Mouse (Mus musculus): ENCODE measurements around the gene Pam. TPM values are rescaled to one million over a fixed set of nuclear protein-coding genes. Genes with fewer than 3 reads are reported as not detected.

The Pam gene
- polyA plus RNA-seq, 1 experiment from 2014 or later = 30.7 TPM

GRCm38 (mm10) chr1:97877037-97877436, 218.4 kb downstream of the Pam start:
- no peaks in the 10 kb centered on the region for H3K36me3 ChIP-seq
- H3K4me3 ChIP-seq (replicated peaks) = no peak overlapping the region
- no peak overlapping the region for H3K4me2 ChIP-seq
- H3K27me3 ChIP-seq = no peaks in the 10 kb centered on the region
- H3K27ac ChIP-seq = no peak overlapping the region
- no peaks in the 10 kb centered on the region for H3K4me1 ChIP-seq
- H3K9me3 ChIP-seq (replicated peaks) = no peaks in the 10 kb centered on the region
- ATAC-seq (replicated peaks; ENCODE audit: low FRiP score) = no peak
- H3K9ac ChIP-seq = no peak overlapping the region

GRCm38 (mm10) chr1:97873490-97874054, 221.9 kb downstream of the Pam start:
- no peak for ATAC-seq (replicated peaks; ENCODE audit: low FRiP score)
- 91% methylated on average over 2 of the region's 2 CpGs for WGBS
- H3K36me3 ChIP-seq = no peaks in the 10 kb centered on the region
- H3K27me3 ChIP-seq = no peaks in the 10 kb centered on the region
- no peaks in the 10 kb centered on the region for H3K4me1 ChIP-seq
- no peak overlapping the region for H3K4me3 ChIP-seq (replicated peaks)
- H3K9me3 ChIP-seq (replicated peaks) = no peaks in the 10 kb centered on the region
- H3K4me2 ChIP-seq = no peak overlapping the region
- H3K9ac ChIP-seq = no peak overlapping the region
- H3K27ac ChIP-seq = no peak overlapping the region

GRCm38 (mm10) chr1:97872493-97872892, 223.0 kb downstream of the Pam start:
- H3K9ac ChIP-seq = no peak overlapping the region
- H3K4me3 ChIP-seq (replicated peaks) = no peak overlapping the region
- H3K4me2 ChIP-seq = no peak overlapping the region
- H3K27me3 ChIP-seq = no peaks in the 10 kb centered on the region
- H3K36me3 ChIP-seq = no peaks in the 10 kb centered on the region
- no peaks in the 10 kb centered on the region for H3K9me3 ChIP-seq (replicated peaks)
- ATAC-seq (replicated peaks; ENCODE audit: low FRiP score) = peak; percentile 62; the same call in 1 of the 2 replicates
- no peaks in the 10 kb centered on the region for H3K4me1 ChIP-seq
- 26% methylated on average over 5 of the region's 5 CpGs for WGBS
- no peak overlapping the region for H3K27ac ChIP-seq

- 79% methylated on average over 2 of the region's 2 CpGs for WGBS
- no peak for ATAC-seq (replicated peaks; ENCODE audit: low FRiP score)
These were observed 223.4 kb downstream of the Pam start for GRCm38 (mm10) chr1:97872072-97872471.

GRCm38 (mm10) chr1:97864135-97864534, 231.3 kb downstream of the Pam start:
- H3K27ac ChIP-seq = no peak overlapping the region
- H3K4me3 ChIP-seq (replicated peaks) = no peak overlapping the region
- WGBS = 94% methylated on average over 7 of the region's 7 CpGs
- no peak overlapping the region for H3K9ac ChIP-seq
- H3K9me3 ChIP-seq (replicated peaks) = no peaks in the 10 kb centered on the region
- no peaks in the 10 kb centered on the region for H3K27me3 ChIP-seq
- H3K36me3 ChIP-seq = no peaks in the 10 kb centered on the region
- H3K4me1 ChIP-seq = no peaks in the 10 kb centered on the region
- ATAC-seq (replicated peaks; ENCODE audit: low FRiP score) = no peak
- no peak overlapping the region for H3K4me2 ChIP-seq

More at GRCm38 (mm10) chr1:97872072-97872471, 223.4 kb downstream of the Pam start:
- H3K9ac ChIP-seq = no peak overlapping the region
- no peaks in the 10 kb centered on the region for H3K27me3 ChIP-seq
- H3K9me3 ChIP-seq (replicated peaks) = no peaks in the 10 kb centered on the region
- H3K27ac ChIP-seq = no peak overlapping the region
- H3K4me3 ChIP-seq (replicated peaks) = no peak overlapping the region
- no peaks in the 10 kb centered on the region for H3K4me1 ChIP-seq
- no peak overlapping the region for H3K4me2 ChIP-seq
- no peaks in the 10 kb centered on the region for H3K36me3 ChIP-seq

GRCm38 (mm10) chr1:97863140-97863539, 232.3 kb downstream of the Pam start:
- no peaks in the 10 kb centered on the region for H3K9me3 ChIP-seq (replicated peaks)
- H3K27me3 ChIP-seq = no peaks in the 10 kb centered on the region
- no peak overlapping the region for H3K9ac ChIP-seq
- H3K4me3 ChIP-seq (replicated peaks) = no peak overlapping the region
- H3K4me1 ChIP-seq = no peaks in the 10 kb centered on the region
- H3K36me3 ChIP-seq = no peaks in the 10 kb centered on the region
- ATAC-seq (replicated peaks; ENCODE audit: low FRiP score) = no peak
- H3K4me2 ChIP-seq = no peak overlapping the region
- H3K27ac ChIP-seq = no peak overlapping the region
- 72% methylated on average over 9 of the region's 9 CpGs for WGBS

- H3K36me3 ChIP-seq = no peaks in the 10 kb centered on the region
- 79% methylated on average over 5 of the region's 5 CpGs for WGBS
These were observed 232.7 kb downstream of the Pam start for GRCm38 (mm10) chr1:97862734-97863133.

GRCm38 (mm10) chr1:97854256-97854655, 241.2 kb downstream of the Pam start:
- Histone ChIP-seq H3K4me3 (replicated peaks) (no peak overlapping the region), H3K9ac (no peak overlapping the region), H3K36me3 (no peaks in the 10 kb centered on the region), H3K27me3 (no peaks in the 10 kb centered on the region), H3K4me1 (no peaks in the 10 kb centered on the region), H3K9me3 (replicated peaks) (no peaks in the 10 kb centered on the region), H3K4me2 (no peak overlapping the region), H3K27ac (no peak overlapping the region)
- WGBS = 81% methylated on average over 3 of the region's 3 CpGs
- ATAC-seq (replicated peaks; ENCODE audit: low FRiP score) = no peak

More at GRCm38 (mm10) chr1:97862734-97863133, 232.7 kb downstream of the Pam start:
- H3K27me3 ChIP-seq = no peaks in the 10 kb centered on the region
- H3K9ac ChIP-seq = no peak overlapping the region
- H3K4me1 ChIP-seq = no peaks in the 10 kb centered on the region
- H3K9me3 ChIP-seq (replicated peaks) = no peaks in the 10 kb centered on the region
- no peak for ATAC-seq (replicated peaks; ENCODE audit: low FRiP score)
- H3K27ac ChIP-seq = no peak overlapping the region
- no peak overlapping the region for H3K4me3 ChIP-seq (replicated peaks)
- no peak overlapping the region for H3K4me2 ChIP-seq

- no peaks in the 10 kb centered on the region for H3K9me3 ChIP-seq (replicated peaks)
- no peak overlapping the region for H3K9ac ChIP-seq
- 89% methylated on average over 13 of the region's 13 CpGs for WGBS
- no peak overlapping the region for H3K4me2 ChIP-seq
- H3K4me3 ChIP-seq (replicated peaks) = no peak overlapping the region
- ATAC-seq (replicated peaks; ENCODE audit: low FRiP score) = no peak
- no peaks in the 10 kb centered on the region for H3K4me1 ChIP-seq
- no peaks in the 10 kb centered on the region for H3K36me3 ChIP-seq
- H3K27me3 ChIP-seq = no peaks in the 10 kb centered on the region
- H3K27ac ChIP-seq = no peak overlapping the region
These were observed 243.8 kb downstream of the Pam start for GRCm38 (mm10) chr1:97851601-97852175.

GRCm38 (mm10) chr1:97848601-97849241, 246.7 kb downstream of the Pam start:
- no peaks in the 10 kb centered on the region for H3K36me3 ChIP-seq
- no peaks in the 10 kb centered on the region for H3K9me3 ChIP-seq (replicated peaks)
- H3K4me2 ChIP-seq = no peak overlapping the region
- H3K9ac ChIP-seq = no peak overlapping the region
- WGBS = 78% methylated on average over 14 of the region's 14 CpGs
- H3K4me1 ChIP-seq = no peaks in the 10 kb centered on the region
- no peak overlapping the region for H3K27ac ChIP-seq
- no peaks in the 10 kb centered on the region for H3K27me3 ChIP-seq
- no peak for ATAC-seq (replicated peaks; ENCODE audit: low FRiP score)
- H3K4me3 ChIP-seq (replicated peaks) = no peak overlapping the region

- Histone ChIP-seq H3K4me1 (no peaks in the 10 kb centered on the region), H3K27me3 (no peaks in the 10 kb centered on the region), H3K4me3 (replicated peaks) (no peak overlapping the region), H3K36me3 (no peaks in the 10 kb centered on the region), H3K9me3 (replicated peaks) (no peaks in the 10 kb centered on the region), H3K27ac (no peak overlapping the region), H3K9ac (no peak overlapping the region), H3K4me2 (no peak overlapping the region)
- no peak for ATAC-seq (replicated peaks; ENCODE audit: low FRiP score)
These were observed 252.0 kb downstream of the Pam start for GRCm38 (mm10) chr1:97843220-97843992.

GRCm38 (mm10) chr1:97834354-97834822, 261.1 kb downstream of the Pam start:
- Histone ChIP-seq H3K9ac (no peak overlapping the region), H3K4me2 (no peak overlapping the region), H3K4me3 (replicated peaks) (no peak overlapping the region), H3K4me1 (0 out of 2 replicates have a peak, but pooled peaks cover 7% of the 10 kb centered on the region), H3K36me3 (no peaks in the 10 kb centered on the region), H3K27me3 (no peaks in the 10 kb centered on the region), H3K9me3 (replicated peaks) (no peaks in the 10 kb centered on the region), H3K27ac (no peak overlapping the region)
- ATAC-seq (replicated peaks; ENCODE audit: low FRiP score) = no peak
- 74% methylated on average over 5 of the region's 5 CpGs for WGBS
